Mouse (Mus musculus) naive thymus-derived CD4-positive, alpha-beta T cell, adult 5 months (primary cell): ENCODE data around the gene Gm21731. TPM values are rescaled to one million over a fixed set of nuclear protein-coding genes. Genes with fewer than 3 reads are reported as not detected.

Experiments used
- polyA plus RNA-seq: library from polyadenylated mRNA; unstranded; fragments of 100-300 nt; shearing (Covaris generic); gene quantifications from one replicate; pipeline ENCODE4 v1.2.1, GENCODE M21; 2017

Gene Gm21731
- polyA plus RNA-seq, result not detected

GRCm38 (mm10) chr13:120238811-120239210, at the start of gene Gm21731:
TSS of gene Gm21731 (plus strand) at chr13:120239111.

GRCm38 (mm10) chr13:120215847-120216246, 23.1 kb upstream of the Gm21731 start, which contains the start of gene Gm21762:
TSS of gene Gm21762 (minus strand) at chr13:120215947.

GRCm38 (mm10) chr13:120262870-120263269, 24.0 kb downstream of the Gm21731 start, which contains the start of gene AF067061:
TSS of gene AF067061 (plus strand) at chr13:120263114.

Other genes starting within 250 kb of the Gm21731 start
- gene Gm36079, start 212.1 kb upstream of the Gm21731 start, polyA plus RNA-seq, result not detected
- not detected for gene Gm21188, start 186.9 kb upstream of the Gm21731 start, polyA plus RNA-seq
- gene Gm20767, start 98.9 kb upstream of the Gm21731 start, polyA plus RNA-seq, result not detected
- not detected for gene Gm21818, start 66.7 kb upstream of the Gm21731 start, polyA plus RNA-seq
- gene Gm21762, start 23.2 kb upstream of the Gm21731 start, polyA plus RNA-seq, result not detected
- not detected for gene AF067061, start 24.0 kb downstream of the Gm21731 start, polyA plus RNA-seq
- 9.0 TPM for gene BC147527, start 61.3 kb downstream of the Gm21731 start, polyA plus RNA-seq
- not detected for gene Tcstv3, start 77.8 kb downstream of the Gm21731 start, polyA plus RNA-seq